Comparison of ENCODE assay signal across 8 mouse cellular contexts in the genomic region with DNA sequence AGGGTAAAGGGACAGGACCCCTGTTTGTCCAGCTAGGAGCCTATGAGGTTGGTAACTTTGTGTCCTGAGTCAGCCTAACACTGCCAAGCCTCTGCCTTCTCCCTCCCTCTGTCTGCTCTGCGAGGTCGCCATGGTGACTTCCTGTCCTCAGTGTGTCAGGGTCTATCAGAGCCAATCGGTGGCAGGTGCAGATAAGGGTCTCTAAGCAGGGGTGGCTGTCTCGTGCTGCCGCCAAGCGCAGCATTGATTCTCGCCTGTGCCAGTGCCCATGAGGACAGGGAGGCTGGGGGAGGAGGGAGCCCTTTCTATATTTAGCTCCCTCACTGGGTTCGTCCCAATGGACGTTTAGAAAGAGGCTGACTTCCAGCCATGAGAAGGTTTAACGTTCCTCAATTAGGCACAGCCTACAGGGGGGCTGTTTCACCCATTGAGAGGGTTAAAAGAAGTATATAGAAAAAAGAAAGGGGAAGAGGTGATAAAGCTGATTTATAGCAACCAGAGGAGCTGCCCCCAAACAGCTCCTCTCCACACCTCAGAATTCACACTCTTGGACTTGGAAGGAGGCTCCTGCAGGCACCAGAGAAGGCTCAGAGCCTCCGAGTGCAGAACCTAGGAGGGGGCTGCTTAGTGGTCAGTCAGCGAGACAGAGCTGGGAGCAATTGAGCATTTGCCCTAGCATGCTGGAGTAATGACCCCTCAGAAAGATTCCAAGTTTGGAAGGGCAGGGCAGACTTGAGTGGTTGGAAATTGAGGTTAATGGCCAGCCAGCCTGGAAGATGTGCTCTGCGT.
DNase-seq lines count a peak whose midpoint lies in the region; ATAC-seq and TF ChIP-seq lines count a peak whose summit lies in the region.

No protein-coding gene starts in this region.

- 8% methylated on average over 13 of the region's 13 CpGs for WGBS in kidney, postnatal 0 days
- WGBS in embryonic facial prominence, embryonic 15.5 days, result 26% methylated on average over 13 of the region's 13 CpGs
- 6% methylated on average over 13 of the region's 13 CpGs for WGBS in heart, embryonic 14.5 days
- WGBS in midbrain, embryonic 15.5 days, result 11% methylated on average over 13 of the region's 13 CpGs

- H3K27ac ChIP-seq in kidney, postnatal 0 days, result no peak overlapping the region
- H3K27ac ChIP-seq in embryonic facial prominence, embryonic 15.5 days (replicated peaks), result no peak overlapping the region
- peak overlapping the region; percentile 41 to 47; a peak in 2 of 4 replicates for H3K27ac ChIP-seq in heart, embryonic 14.5 days (replicated peaks in 1 of 2; ENCODE audit: control insufficient read depth in 1 of 2, insufficient read depth in 1 of 2, low read depth in 2 of 2, low read length in 2 of 2)
- peak overlapping the region; percentile 59 for H3K27ac ChIP-seq in midbrain, embryonic 15.5 days

- ATAC-seq in kidney, postnatal 0 days (replicated peaks; ENCODE audit: low FRiP score, low read depth), result no peak; the same call in 1 of the 2 replicates
- ATAC-seq in embryonic facial prominence, embryonic 15.5 days (ENCODE audit: insufficient number of reproducible peaks, low FRiP score, low TSS enrichment, low read depth), result 0 out of 2 replicates have a peak, but pooled peaks have one; percentile 24
- ATAC-seq in heart, embryonic 14.5 days (ENCODE audit: insufficient number of reproducible peaks, insufficient read depth, low FRiP score, low read depth), result peak; percentile 60
- peak; percentile 84 for ATAC-seq in midbrain, embryonic 15.5 days (replicated peaks)
- ATAC-seq in erythroid progenitor cell, adult 5-6 weeks (replicated peaks; ENCODE audit: low FRiP score, poor library complexity, severe bottlenecking), result no peak

- no peaks in the 10 kb centered on the region for H3K9me3 ChIP-seq in kidney, postnatal 0 days (replicated peaks; ENCODE audit: low read length)
- no peaks in the 10 kb centered on the region for H3K9me3 ChIP-seq in embryonic facial prominence, embryonic 15.5 days (replicated peaks)
- no peaks in the 10 kb centered on the region for H3K9me3 ChIP-seq in heart, embryonic 14.5 days (ENCODE audit: control insufficient read depth, low read length)
- no peaks in the 10 kb centered on the region for H3K9me3 ChIP-seq in midbrain, embryonic 15.5 days

- peak; percentile 19 for DNase-seq in kidney, postnatal 0 days (ENCODE audit: low spot score)
- no peak for DNase-seq in kidney, postnatal 14 days
- no peak for DNase-seq in left cerebral cortex, adult 8-10 months (ENCODE audit: low spot score in 2 of 2)
- no peak for DNase-seq in MN1 (ENCODE audit: low spot score)

- H3K4me2 ChIP-seq in kidney, postnatal 0 days (ENCODE audit: low read length), result peak overlapping the region; percentile 34; the same call in 1 of the 2 replicates
- H3K4me2 ChIP-seq in embryonic facial prominence, embryonic 15.5 days (replicated peaks), result no peak overlapping the region
- H3K4me2 ChIP-seq in heart, embryonic 14.5 days (ENCODE audit: low read length), result peak overlapping the region; percentile 51
- H3K4me2 ChIP-seq in midbrain, embryonic 15.5 days, result no peak overlapping the region

- no peak overlapping the region for H3K9ac ChIP-seq in kidney, postnatal 0 days (ENCODE audit: low read depth, low read length)
- no peak overlapping the region for H3K9ac ChIP-seq in embryonic facial prominence, embryonic 15.5 days
- H3K9ac ChIP-seq in heart, embryonic 14.5 days (ENCODE audit: low read length), result no peak overlapping the region
- H3K9ac ChIP-seq in midbrain, embryonic 15.5 days, result no peak overlapping the region

- H3K36me3 ChIP-seq in kidney, postnatal 0 days (ENCODE audit: insufficient read depth, low read length), result no peaks in the 10 kb centered on the region
- H3K36me3 ChIP-seq in embryonic facial prominence, embryonic 15.5 days, result no peaks in the 10 kb centered on the region
- H3K36me3 ChIP-seq in heart, embryonic 14.5 days (ENCODE audit: control insufficient read depth, insufficient read depth, low read length), result no peaks in the 10 kb centered on the region
- no peaks in the 10 kb centered on the region for H3K36me3 ChIP-seq in midbrain, embryonic 15.5 days (replicated peaks)

- no peaks in the 10 kb centered on the region for H3K27me3 ChIP-seq in kidney, postnatal 0 days (ENCODE audit: insufficient read depth, low read length)
- H3K27me3 ChIP-seq in embryonic facial prominence, embryonic 15.5 days, result no peaks in the 10 kb centered on the region
- H3K27me3 ChIP-seq in heart, embryonic 14.5 days (ENCODE audit: control insufficient read depth, insufficient read depth, low read length), result no peaks in the 10 kb centered on the region
- no peaks in the 10 kb centered on the region for H3K27me3 ChIP-seq in midbrain, embryonic 15.5 days (replicated peaks)

- TF ChIP-seq CTCF in kidney, postnatal 0 days (IDR thresholded peaks at IDR 0.05; ENCODE audit: low read depth), result no peak

- no peak overlapping the region for H3K4me3 ChIP-seq in kidney, postnatal 0 days (replicated peaks; ENCODE audit: low read depth, low read length)
- H3K4me3 ChIP-seq in embryonic facial prominence, embryonic 15.5 days (replicated peaks), result no peak overlapping the region
- no peak overlapping the region for H3K4me3 ChIP-seq in heart, embryonic 14.5 days (ENCODE audit: control insufficient read depth in 1 of 2, insufficient read depth in 1 of 2, low read depth in 1 of 2, low read length in 2 of 2)
- H3K4me3 ChIP-seq in midbrain, embryonic 15.5 days, result no peak overlapping the region

- 0 out of 2 replicates have a peak, but pooled peaks cover 5% of the 10 kb centered on the region for H3K4me1 ChIP-seq in kidney, postnatal 0 days (replicated peaks; ENCODE audit: insufficient read depth, low read length)
- H3K4me1 ChIP-seq in embryonic facial prominence, embryonic 15.5 days, result 0 out of 2 replicates have a peak, but pooled peaks cover 4% of the 10 kb centered on the region
- peaks cover 14 to 15% of the 10 kb centered on the region in 2 experiments for H3K4me1 ChIP-seq in heart, embryonic 14.5 days (ENCODE audit: control insufficient read depth in 2 of 2, insufficient read depth in 2 of 2, low read length in 2 of 2)
- peaks cover 18% of the 10 kb centered on the region for H3K4me1 ChIP-seq in midbrain, embryonic 15.5 days

Comparison
In these comparisons a context has a peak if more than half of its experiments do, and no peak if none do; other contexts are left out.
1. ATAC-seq: peak in embryonic facial prominence, embryonic 15.5 days (single experiment), heart, embryonic 14.5 days (single experiment) and midbrain, embryonic 15.5 days (single experiment); none in kidney, postnatal 0 days (single experiment) and erythroid progenitor cell, adult 5-6 weeks (single experiment).
2. H3K27ac ChIP-seq: peak in heart, embryonic 14.5 days (2 of 2) and midbrain, embryonic 15.5 days (single experiment); none in kidney, postnatal 0 days (single experiment) and embryonic facial prominence, embryonic 15.5 days (single experiment).
3. H3K4me2 ChIP-seq: peak in kidney, postnatal 0 days (single experiment) and heart, embryonic 14.5 days (single experiment); none in embryonic facial prominence, embryonic 15.5 days (single experiment) and midbrain, embryonic 15.5 days (single experiment).